Mouse (Mus musculus) lung, adult 2 months (tissue): ENCODE data around the gene Nfyb. TPM values are rescaled to one million over a fixed set of nuclear protein-coding genes. Genes with fewer than 3 reads are reported as not detected.

Source experiments
- DNase-seq: peaks from one replicate; pipeline ENCODE4 v3.0.0; 2022
- H3K4me1 ChIP-seq: fragments of 200-500 bp; 2 replicates; pipeline ENCODE4 v1.6.1; 2011; ENCODE audit warnings: low read length; ENCODE audit not compliant: control insufficient read depth, insufficient read depth
- H3K4me3 ChIP-seq: fragments of 200-500 bp; replicated peaks from 2 replicates; pipeline ENCODE3; 2011; ENCODE audit warnings: low read depth, mild to moderate bottlenecking, control low read depth, low read length; ENCODE audit errors: extremely low read depth
- CTCF ChIP-seq: fragments of 200-500 bp; IDR thresholded peaks from 2 replicates; pipeline ENCODE4 v1.5.1; 2011; ENCODE audit warnings: mild to moderate bottlenecking, low read length, control low read depth; ENCODE audit not compliant: insufficient read depth
- POLR2A ChIP-seq: fragments of 200-500 bp; IDR thresholded peaks from 2 replicates; pipeline ENCODE4 v1.6.1; 2011; ENCODE audit warnings: low read depth, mild to moderate bottlenecking, control low read depth, low read length, borderline replicate concordance; ENCODE audit errors: extremely low read depth
- WGBS: fragments of 180-500 bp; shearing (Covaris S2); methylation state at CpG from one replicate; pipeline ENCODE4 v1.1.7; 2018; 5-methylcytosine and 5-hydroxymethylcytosine counted together
- polyA plus RNA-seq: library from polyadenylated mRNA; depleted of rRNA; stranded (reverse); fragments of >200 nt; gene quantifications from 2 replicates; pipeline ENCODE4 v1.2.3, GENCODE M21; 2012

The Nfyb gene
- polyA plus RNA-seq, 1 experiment, result 7.1 TPM

GRCm38 (mm10) chr10:82800094-82800493, 36.1 kb upstream of the Nfyb start:
- H3K4me1 ChIP-seq, result peaks cover 5% of the 10 kb centered on the region; the same call in 1 of the 2 replicates
- TF ChIP-seq POLR2A (no peak), CTCF (no peak)
- H3K4me3 ChIP-seq, result no peak overlapping the region
- 65% methylated on average over 5 of the region's 5 CpGs for WGBS
- no peak for DNase-seq

- Histone ChIP-seq H3K4me3 (no peak overlapping the region), H3K4me1 (peaks cover 7% of the 10 kb centered on the region; the same call in 1 of the 2 replicates)
- DNase-seq, result no peak
- TF ChIP-seq CTCF (no peak), POLR2A (no peak)
- 39% methylated on average over 11 of the region's 11 CpGs for WGBS
These were observed 34.5 kb upstream of the Nfyb start for GRCm38 (mm10) chr10:82798312-82798933.

DNA sequence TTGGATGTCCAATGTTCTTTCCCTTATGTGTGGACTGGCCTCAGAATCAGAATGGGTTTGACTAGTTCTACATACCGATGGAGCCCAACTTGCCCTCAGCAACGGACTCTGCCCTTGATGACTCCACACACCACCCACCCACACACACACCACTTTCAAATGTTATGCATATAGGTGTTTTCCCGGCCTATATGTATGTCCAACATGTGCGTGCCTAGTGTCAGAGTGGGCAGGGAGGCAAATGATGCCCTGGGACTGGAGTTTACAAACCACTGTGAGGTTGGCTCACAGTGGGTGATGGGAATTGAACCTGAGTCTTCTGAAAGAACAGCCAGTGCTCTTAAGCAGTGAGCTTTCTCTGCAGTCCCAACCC, 33.2 kb upstream of the Nfyb start:
- no peak for DNase-seq
- TF ChIP-seq CTCF, result no peak
- Histone ChIP-seq H3K4me3 (no peak overlapping the region), H3K4me1 (peaks cover 7% of the 10 kb centered on the region; the same call in 1 of the 2 replicates)
- 86% methylated on average over 4 of the region's 4 CpGs for WGBS

DNA sequence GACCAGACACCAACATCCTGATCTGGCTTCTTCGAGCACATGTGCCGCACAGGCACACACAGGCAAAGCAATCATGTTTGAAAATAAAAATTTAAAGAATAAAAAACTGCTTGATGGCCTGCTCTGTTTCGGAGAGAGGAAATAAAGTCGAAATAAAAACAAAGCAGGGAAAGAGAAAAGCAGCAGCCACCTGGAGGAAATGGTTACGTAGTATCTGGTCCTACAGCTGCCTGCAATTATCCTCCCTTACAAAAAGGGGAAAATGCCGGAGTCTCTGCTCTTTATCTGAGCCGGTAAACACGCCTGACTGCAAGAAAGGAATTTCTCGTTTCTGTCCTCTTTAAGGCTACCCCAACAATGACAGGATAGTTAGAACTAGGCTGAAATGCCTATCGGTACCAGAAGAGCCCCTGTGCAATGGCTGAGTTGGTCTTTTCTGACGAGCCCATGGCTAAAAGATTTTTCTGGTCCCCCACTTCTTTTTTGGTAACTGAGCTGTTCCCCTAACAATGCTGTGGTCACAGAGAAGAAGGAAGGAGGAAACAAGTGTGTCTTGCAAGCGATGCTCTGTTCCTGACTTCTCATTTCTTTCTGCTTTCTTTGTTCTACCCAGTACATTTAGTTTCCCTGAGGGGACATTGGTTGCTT, 32.7 kb upstream of the Nfyb start:
- TF ChIP-seq POLR2A, result no peak
- TF ChIP-seq CTCF, result no peak
- no peak for DNase-seq
- WGBS, result 40% methylated on average over 12 of the region's 12 CpGs
- no peak overlapping the region for H3K4me3 ChIP-seq
- peaks cover 7% of the 10 kb centered on the region; the same call in 1 of the 2 replicates for H3K4me1 ChIP-seq

GRCm38 (mm10) chr10:82795767-82796166, 31.8 kb upstream of the Nfyb start:
- Histone ChIP-seq H3K4me3 (no peak overlapping the region), H3K4me1 (peaks cover 7% of the 10 kb centered on the region; the same call in 1 of the 2 replicates)
- no peak for TF ChIP-seq CTCF
- TF ChIP-seq POLR2A, result no peak
- no peak for DNase-seq
- WGBS, result 27% methylated on average over 8 of the region's 8 CpGs

DNA sequence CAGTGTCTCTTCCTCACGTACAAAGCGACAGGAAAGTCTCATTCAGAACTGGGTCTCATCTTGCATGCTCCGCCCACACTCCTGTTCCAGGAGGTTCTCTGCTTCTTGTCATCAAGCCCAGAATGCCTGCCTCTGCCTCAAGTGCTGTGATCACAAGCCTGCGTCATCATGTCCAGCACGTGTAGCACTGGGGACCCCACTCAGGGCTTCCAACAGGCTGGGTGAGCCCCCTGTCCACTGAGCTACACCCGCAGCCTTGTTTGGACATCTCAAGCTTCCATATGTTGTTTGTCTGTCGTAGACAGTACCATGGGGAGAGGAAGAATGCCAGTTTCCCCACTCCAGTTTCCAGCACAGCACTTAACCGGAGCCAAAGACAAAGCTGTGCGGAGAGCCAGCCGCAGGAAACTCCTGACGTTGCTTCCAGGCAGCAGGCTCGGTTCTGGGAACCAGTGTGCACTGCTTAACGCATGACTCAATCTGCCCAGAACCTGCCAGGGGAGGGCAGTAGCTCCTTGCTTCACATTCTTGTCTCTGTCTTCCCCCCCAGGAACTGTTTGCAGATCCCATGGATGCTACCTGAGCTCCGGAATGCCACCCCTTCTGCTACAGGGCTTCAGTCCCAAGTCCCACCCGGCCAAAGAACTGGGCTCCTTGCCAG, 31.3 kb upstream of the Nfyb start:
- Histone ChIP-seq H3K4me1 (peaks cover 7% of the 10 kb centered on the region; the same call in 1 of the 2 replicates), H3K4me3 (no peak overlapping the region)
- peak; percentile 60 for TF ChIP-seq CTCF
- TF ChIP-seq POLR2A, result no peak
- 12% methylated on average over 15 of the region's 15 CpGs for WGBS
- peak; percentile 48 for DNase-seq

- no peak for TF ChIP-seq CTCF
- TF ChIP-seq POLR2A, result no peak
- WGBS, result 67% methylated on average over 2 of the region's 2 CpGs
- Histone ChIP-seq H3K4me1 (peaks cover 7% of the 10 kb centered on the region; the same call in 1 of the 2 replicates), H3K4me3 (no peak overlapping the region)
- DNase-seq, result no peak
These were observed 28.4 kb upstream of the Nfyb start for GRCm38 (mm10) chr10:82792311-82792710.

GRCm38 (mm10) chr10:82791713-82792112, 27.8 kb upstream of the Nfyb start:
- TF ChIP-seq POLR2A (no peak), CTCF (no peak)
- no peak overlapping the region for H3K4me3 ChIP-seq
- peaks cover 7% of the 10 kb centered on the region; the same call in 1 of the 2 replicates for H3K4me1 ChIP-seq
- DNase-seq, result no peak
- 93% methylated on average over 3 of the region's 3 CpGs for WGBS

DNA sequence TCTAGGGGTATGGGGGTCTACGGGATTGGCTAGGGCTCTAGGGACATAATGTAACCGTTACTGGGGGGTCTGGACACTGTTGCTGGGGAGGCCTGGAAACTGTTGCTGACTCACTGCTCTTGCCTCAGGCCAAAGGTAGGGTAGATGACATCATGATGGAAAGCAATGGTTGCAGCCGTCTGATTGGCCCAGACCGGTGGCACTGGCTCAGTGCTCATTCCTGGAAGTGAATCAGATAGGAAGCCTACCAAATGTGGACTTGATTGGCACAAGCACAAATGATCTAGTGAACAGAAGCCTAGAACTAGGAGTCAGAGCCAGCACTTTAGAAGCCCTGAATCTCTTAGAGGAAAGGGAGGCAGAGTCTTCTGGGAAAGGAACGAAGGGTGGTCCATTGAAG, 26.6 kb upstream of the Nfyb start:
- peaks cover 6% of the 10 kb centered on the region; the same call in 1 of the 2 replicates for H3K4me1 ChIP-seq
- no peak overlapping the region for H3K4me3 ChIP-seq
- WGBS, result 90% methylated on average over 5 of the region's 5 CpGs
- TF ChIP-seq POLR2A (no peak), CTCF (no peak)
- no peak for DNase-seq
